Mouse (Mus musculus): ENCODE data around the gene Gm20873.
"Not testable (repeated sequence)": the region's sequence is repeated elsewhere in the genome, so short reads cannot be mapped to it uniquely, and the experiment has no call there.

GRCm38 (mm10) chrY:6237895-6238294 lies 29.0 kb upstream of the Gm20873 start, which contains the start of gene Gm21746:
- not testable (repeated sequence) for TF ChIP-seq CTCF, POLR2A (IDR thresholded peaks at IDR 0.05; ENCODE audit: insufficient read depth, low read depth, low read length)
